Mouse (Mus musculus) E14TG2a.4 (cell line): ENCODE data around the gene Uchl5.
A peak's percentile ranks its signal among the peaks of the same experiment; 100 is the strongest.

ENCODE experiments used
- CTCF ChIP-seq: conservative IDR thresholded peaks from 2 replicates; pipeline ENCODE4 v1.5.1; 2014; ENCODE audit warnings: low read length
- NANOG ChIP-seq: IDR thresholded peaks from 2 replicates; pipeline ENCODE4 v1.6.1; 2014; ENCODE audit warnings: borderline replicate concordance, low read length, mixed read lengths

- TF ChIP-seq CTCF = peak; percentile 87
- TF ChIP-seq NANOG = no peak
These were observed 36.7 kb downstream of the Uchl5 start for GRCm38 (mm10) chr1:143813676-143814360.
